Mouse (Mus musculus): ENCODE measurements around the gene Col5a3.

- TF ChIP-seq CTCF (conservative IDR thresholded peaks at IDR 0.05; ENCODE audit: low read length), result peak; percentile 87
- TF ChIP-seq NANOG (IDR thresholded peaks at IDR 0.05; ENCODE audit: borderline replicate concordance, low read length), result no peak
- no peak for TF ChIP-seq POU5F1 (IDR thresholded peaks at IDR 0.05; ENCODE audit: borderline replicate concordance, low read length)
Observed at GRCm38 (mm10) chr9:20804266-20805158, 10.4 kb downstream of the Col5a3 start.
